Mouse (Mus musculus) C2C12 (cell line): ENCODE data around the gene Eef1akmt3. TPM values are rescaled to one million over a fixed set of nuclear protein-coding genes. Genes with fewer than 3 reads are reported as not detected.
"Not testable (repeated sequence)": the region's sequence is repeated elsewhere in the genome, so short reads cannot be mapped to it uniquely, and the experiment has no call there.

Experiments used
- H3K27me3 ChIP-seq: one replicate; pipeline ENCODE4 v1.6.1; 2011; ENCODE audit not compliant: control insufficient read depth, insufficient read depth, insufficient read length
- H3K36me3 ChIP-seq: one replicate; pipeline ENCODE4 v1.6.1; 2011; ENCODE audit not compliant: control insufficient read depth, insufficient read depth
- H3K4me3 ChIP-seq: one replicate; pipeline ENCODE4 v1.5.1; 2011; ENCODE audit warnings: mild to moderate bottlenecking, control low read depth; ENCODE audit not compliant: poor library complexity, insufficient read depth, severe bottlenecking
- H3K79me2 ChIP-seq: one replicate; pipeline ENCODE4 v1.6.1; 2011; ENCODE audit not compliant: control insufficient read depth, insufficient read depth
- H3K79me3 ChIP-seq: one replicate; pipeline ENCODE4 v1.6.1; 2011; ENCODE audit warnings: low read depth, control low read depth
- H3ac ChIP-seq: one replicate; pipeline ENCODE3; 2011; ENCODE audit warnings: low read depth; ENCODE audit not compliant: control insufficient read depth, insufficient read length
- CEBPB ChIP-seq: IDR thresholded peaks from one replicate; pipeline ENCODE4 v1.6.1; 2011; ENCODE audit warnings: low read depth, mild to moderate bottlenecking, control low read depth, moderate library complexity
- CTCF ChIP-seq: IDR thresholded peaks from one replicate; pipeline ENCODE4 v1.5.1; 2011; ENCODE audit not compliant: control insufficient read depth, insufficient read depth, insufficient read length
- FOSL1 ChIP-seq: IDR thresholded peaks from one replicate; pipeline ENCODE4 v1.8.0; 2011; ENCODE audit warnings: mild to moderate bottlenecking, low read length; ENCODE audit not compliant: poor library complexity, insufficient read depth, severe bottlenecking
- MAX ChIP-seq: IDR thresholded peaks from one replicate; pipeline ENCODE4 v1.6.1; 2011; ENCODE audit warnings: mild to moderate bottlenecking, control low read depth
- MYOD1 ChIP-seq: IDR thresholded peaks from one replicate; pipeline ENCODE4 v1.6.1; 2011; ENCODE audit warnings: low read depth; ENCODE audit not compliant: control insufficient read depth, insufficient read length
- MYOG ChIP-seq: IDR thresholded peaks from one replicate; pipeline ENCODE4 v1.6.1; 2011; ENCODE audit not compliant: control insufficient read depth, insufficient read length; ENCODE audit errors: extremely low read depth
- USF1 ChIP-seq: IDR thresholded peaks from one replicate; pipeline ENCODE4 v1.6.1; 2011; ENCODE audit warnings: low read depth, mild to moderate bottlenecking, control low read depth, moderate library complexity
- polyA plus RNA-seq: library from polyadenylated mRNA; unstranded; fragments of >200 nt; fragmentation: generic; extraction: Trizol; gene quantifications from one replicate; pipeline ENCODE4 v1.2.1, GENCODE M21; 2012; ENCODE audit warnings: missing spikeins

Eef1akmt3 gene
- polyA plus RNA-seq, 1 experiment: 0.22 TPM

GRCm38 (mm10) chr10:127065981-127066380, 24.7 kb upstream of the Eef1akmt3 start:
- H3ac ChIP-seq: no peak overlapping the region
- peaks cover 40% of the 10 kb centered on the region for H3K36me3 ChIP-seq
- no peak overlapping the region for H3K4me3 ChIP-seq
- TF ChIP-seq MAX: no peak
- no peak for TF ChIP-seq MYOD1
- TF ChIP-seq FOSL1: no peak
- no peak for TF ChIP-seq USF1
- no peak for TF ChIP-seq CTCF
- TF ChIP-seq MYOG: no peak
- TF ChIP-seq CEBPB: no peak
- H3K79me2 ChIP-seq: peaks cover 57% of the 10 kb centered on the region
- peaks cover 33% of the 10 kb centered on the region for H3K79me3 ChIP-seq
- H3K27me3 ChIP-seq: no peaks in the 10 kb centered on the region

- Histone ChIP-seq H3ac (peak overlapping the region; percentile 92), H3K27me3 (no peaks in the 10 kb centered on the region), H3K4me3 (peak overlapping the region; percentile 88), H3K36me3 (peaks cover 40% of the 10 kb centered on the region), H3K79me2 (peaks cover 50% of the 10 kb centered on the region), H3K79me3 (peaks cover 27% of the 10 kb centered on the region)
- no peak for TF ChIP-seq MYOG
- no peak for TF ChIP-seq CEBPB
- TF ChIP-seq MYOD1: no peak
- TF ChIP-seq FOSL1: no peak
- no peak for TF ChIP-seq CTCF
- TF ChIP-seq MAX: no peak
- TF ChIP-seq USF1: no peak
Observed at GRCm38 (mm10) chr10:127063913-127064870, 22.9 kb upstream of the Eef1akmt3 start.

- Histone ChIP-seq H3K79me3 (peaks cover 24% of the 10 kb centered on the region), H3K36me3 (peaks cover 39% of the 10 kb centered on the region), H3K79me2 (peaks cover 43% of the 10 kb centered on the region), H3K4me3 (peak within 1 kb of the TSS; percentile 88), H3K27me3 (no peaks in the 10 kb centered on the region), H3ac (peak within 1 kb of the TSS; percentile 92)
- TF ChIP-seq MAX: peak; percentile 70
- TF ChIP-seq USF1: peak; percentile 99
- no peak for TF ChIP-seq CTCF
Observed at GRCm38 (mm10) chr10:127063239-127063872, 22.0 kb upstream of the Eef1akmt3 start, which contains the start of gene Cdk4. Gene Cdk4, plus strand, starts transcription at chr10:127063534.

DNA sequence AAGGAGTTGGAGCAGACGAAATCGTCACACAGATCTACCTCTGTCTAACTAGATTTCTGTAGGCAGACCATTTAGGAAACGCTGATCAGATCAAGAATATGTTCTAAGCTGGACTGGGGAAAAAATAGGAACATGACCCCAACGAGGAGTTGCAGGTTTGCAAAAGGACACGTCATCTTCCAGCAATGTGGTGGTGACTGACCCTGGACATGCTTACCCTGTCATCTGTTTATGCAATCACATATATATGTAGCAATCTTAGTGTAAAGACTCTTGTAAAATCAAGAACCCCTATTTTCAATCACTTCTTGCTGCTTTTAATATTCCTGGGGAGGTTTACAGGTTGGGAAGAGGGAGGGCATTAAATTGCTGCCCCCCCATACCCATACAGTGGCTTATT, 21.2 kb upstream of the Eef1akmt3 start:
- no peaks in the 10 kb centered on the region for H3K27me3 ChIP-seq
- H3K79me2 ChIP-seq: peaks cover 42% of the 10 kb centered on the region
- H3K36me3 ChIP-seq: peaks cover 30% of the 10 kb centered on the region
- H3ac ChIP-seq: no peak overlapping the region
- peak overlapping the region; percentile 29 for H3K4me3 ChIP-seq
- TF ChIP-seq CTCF (no peak), MYOD1 (no peak), FOSL1 (no peak), MYOG (no peak), MAX (no peak), CEBPB (peak; percentile 75)
- peaks cover 24% of the 10 kb centered on the region for H3K79me3 ChIP-seq

DNA sequence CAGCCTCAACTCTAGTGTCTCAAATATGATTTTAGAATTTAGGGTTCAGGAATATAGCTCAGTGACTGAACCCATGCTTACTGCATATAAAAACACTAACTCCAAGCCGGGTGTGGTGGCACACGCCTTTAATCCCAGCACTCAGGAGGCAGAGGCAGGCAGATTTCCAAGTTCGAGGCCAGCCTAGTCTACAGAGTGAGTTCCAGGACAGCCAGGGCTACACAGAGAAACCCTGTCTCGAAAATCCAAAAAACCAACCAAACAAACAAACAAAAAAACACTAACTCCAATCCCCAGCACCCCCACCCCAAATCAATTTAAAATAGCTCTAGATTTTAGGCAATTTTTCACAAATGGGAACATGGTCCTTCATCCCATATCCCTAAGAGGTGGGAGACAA, 20.8 kb upstream of the Eef1akmt3 start:
- not testable (repeated sequence) for H3K27me3 ChIP-seq, H3K4me3 ChIP-seq, H3ac ChIP-seq
- peaks cover 24% of the 10 kb centered on the region for H3K79me3 ChIP-seq
- peaks cover 26% of the 10 kb centered on the region for H3K36me3 ChIP-seq
- H3K79me2 ChIP-seq: peaks cover 38% of the 10 kb centered on the region

GRCm38 (mm10) chr10:127061513-127061912, 20.2 kb upstream of the Eef1akmt3 start:
- Histone ChIP-seq H3K27me3 (no peaks in the 10 kb centered on the region), H3K4me3 (no peak overlapping the region), H3K79me3 (peaks cover 24% of the 10 kb centered on the region), H3K36me3 (peaks cover 20% of the 10 kb centered on the region), H3K79me2 (peaks cover 32% of the 10 kb centered on the region), H3ac (no peak overlapping the region)
- TF ChIP-seq MAX (no peak), MYOG (no peak)
